Mouse (Mus musculus): ENCODE measurements around the gene Rnf227. TPM values are rescaled to one million over a fixed set of nuclear protein-coding genes. Genes with fewer than 3 reads are reported as not detected.
A peak's percentile ranks its signal among the peaks of the same experiment; 100 is the strongest.

Gene Rnf227
- 25.7 and 30.1 TPM in 2 replicates for polyA plus RNA-seq (2014; fragmentation: Nextera tagmentation; extraction: Ambion mirVana)

- H3K27me3 ChIP-seq (ENCODE audit: control insufficient read depth, insufficient read depth, low read length) = peaks cover 6% of the 10 kb centered on the region
- ATAC-seq (replicated peaks; ENCODE audit: low FRiP score) (peak; percentile 87), DNase-seq (ENCODE audit: low spot score) (peak; percentile 89)
- peak within 1 kb of the TSS; percentile 73 for H3K9ac ChIP-seq (ENCODE audit: low read length)
- H3K4me2 ChIP-seq (ENCODE audit: low read depth, low read length, severe bottlenecking) = peak within 1 kb of the TSS; percentile 86
- no peaks in the 10 kb centered on the region; the same call in 1 of the 2 replicates for H3K4me1 ChIP-seq (replicated peaks; ENCODE audit: control insufficient read depth, insufficient read depth, low read length)
- 1% methylated on average over 92 of the region's 99 CpGs for WGBS
- H3K4me3 ChIP-seq (ENCODE audit: low read depth, low read length) = peak within 1 kb of the TSS; percentile 48
- peaks cover 4% of the 10 kb centered on the region; the same call in 1 of the 2 replicates for H3K36me3 ChIP-seq (ENCODE audit: control insufficient read depth, insufficient read depth, low read length)
- no peaks in the 10 kb centered on the region for H3K9me3 ChIP-seq (ENCODE audit: control insufficient read depth, low read length)
- H3K27ac ChIP-seq (ENCODE audit: low read depth, low read length) = peak within 1 kb of the TSS; percentile 50; the same call in 1 of the 2 replicates
Measured at GRCm38 (mm10) chr11:69340161-69341131, at the start of gene Rnf227. Gene Rnf227, plus strand, starts transcription at chr11:69340461.

GRCm38 (mm10) chr11:69291111-69291510 is 49.1 kb upstream of the Rnf227 start:
- Histone ChIP-seq H3K4me3 (ENCODE audit: low read depth, low read length) (no peak overlapping the region), H3K4me1 (replicated peaks; ENCODE audit: control insufficient read depth, insufficient read depth, low read length) (no peaks in the 10 kb centered on the region), H3K9me3 (ENCODE audit: control insufficient read depth, low read length) (no peaks in the 10 kb centered on the region), H3K36me3 (ENCODE audit: control insufficient read depth, insufficient read depth, low read length) (no peaks in the 10 kb centered on the region), H3K27me3 (ENCODE audit: control insufficient read depth, insufficient read depth, low read length) (no peaks in the 10 kb centered on the region), H3K9ac (ENCODE audit: low read length) (no peak overlapping the region), H3K4me2 (ENCODE audit: low read depth, low read length, severe bottlenecking) (no peak overlapping the region), H3K27ac (ENCODE audit: low read depth, low read length) (no peak overlapping the region)
- 96% methylated on average over 5 of the region's 5 CpGs for WGBS
- ATAC-seq (replicated peaks; ENCODE audit: low FRiP score) (no peak), DNase-seq (ENCODE audit: low spot score) (no peak)

- Histone ChIP-seq H3K27ac (ENCODE audit: low read depth, low read length) (no peak overlapping the region), H3K36me3 (ENCODE audit: control insufficient read depth, insufficient read depth, low read length) (no peaks in the 10 kb centered on the region), H3K4me1 (replicated peaks; ENCODE audit: control insufficient read depth, insufficient read depth, low read length) (no peaks in the 10 kb centered on the region), H3K9me3 (ENCODE audit: control insufficient read depth, low read length) (no peaks in the 10 kb centered on the region), H3K4me2 (ENCODE audit: low read depth, low read length, severe bottlenecking) (no peak overlapping the region), H3K4me3 (ENCODE audit: low read depth, low read length) (no peak overlapping the region), H3K9ac (ENCODE audit: low read length) (no peak overlapping the region), H3K27me3 (ENCODE audit: control insufficient read depth, insufficient read depth, low read length) (no peaks in the 10 kb centered on the region)
- DNase-seq (ENCODE audit: low spot score) = no peak
- ATAC-seq (replicated peaks; ENCODE audit: low FRiP score) = no peak
- 96% methylated on average over 3 of the region's 3 CpGs for WGBS
Measured at GRCm38 (mm10) chr11:69295286-69295685, 45.0 kb upstream of the Rnf227 start.

GRCm38 (mm10) chr11:69297799-69298198 is 42.5 kb upstream of the Rnf227 start:
- Histone ChIP-seq H3K4me3 (ENCODE audit: low read depth, low read length) (no peak overlapping the region), H3K9me3 (ENCODE audit: control insufficient read depth, low read length) (no peaks in the 10 kb centered on the region), H3K9ac (ENCODE audit: low read length) (no peak overlapping the region), H3K27me3 (ENCODE audit: control insufficient read depth, insufficient read depth, low read length) (no peaks in the 10 kb centered on the region), H3K27ac (ENCODE audit: low read depth, low read length) (no peak overlapping the region), H3K4me1 (replicated peaks; ENCODE audit: control insufficient read depth, insufficient read depth, low read length) (no peaks in the 10 kb centered on the region), H3K4me2 (ENCODE audit: low read depth, low read length, severe bottlenecking) (no peak overlapping the region), H3K36me3 (ENCODE audit: control insufficient read depth, insufficient read depth, low read length) (peaks cover 3% of the 10 kb centered on the region; the same call in 1 of the 2 replicates)
- DNase-seq (ENCODE audit: low spot score) (no peak), ATAC-seq (replicated peaks; ENCODE audit: low FRiP score) (no peak)
- WGBS = 91% methylated on average over 2 of the region's 2 CpGs

GRCm38 (mm10) chr11:69298231-69298630 is 42.0 kb upstream of the Rnf227 start:
- Histone ChIP-seq H3K9me3 (ENCODE audit: control insufficient read depth, low read length) (no peaks in the 10 kb centered on the region), H3K27ac (ENCODE audit: low read depth, low read length) (no peak overlapping the region), H3K4me2 (ENCODE audit: low read depth, low read length, severe bottlenecking) (no peak overlapping the region), H3K4me3 (ENCODE audit: low read depth, low read length) (no peak overlapping the region), H3K9ac (ENCODE audit: low read length) (no peak overlapping the region), H3K36me3 (ENCODE audit: control insufficient read depth, insufficient read depth, low read length) (peaks cover 3% of the 10 kb centered on the region; the same call in 1 of the 2 replicates), H3K4me1 (replicated peaks; ENCODE audit: control insufficient read depth, insufficient read depth, low read length) (no peaks in the 10 kb centered on the region), H3K27me3 (ENCODE audit: control insufficient read depth, insufficient read depth, low read length) (no peaks in the 10 kb centered on the region)
- DNase-seq (ENCODE audit: low spot score) = no peak
- WGBS = 68% methylated on average over 7 of the region's 7 CpGs
- no peak for ATAC-seq (replicated peaks; ENCODE audit: low FRiP score)

GRCm38 (mm10) chr11:69302817-69303216 is 37.4 kb upstream of the Rnf227 start:
- no peak overlapping the region for H3K4me3 ChIP-seq (ENCODE audit: low read depth, low read length)
- H3K9ac ChIP-seq (ENCODE audit: low read length) = no peak overlapping the region
- H3K9me3 ChIP-seq (ENCODE audit: control insufficient read depth, low read length) = no peaks in the 10 kb centered on the region
- no peak overlapping the region for H3K27ac ChIP-seq (ENCODE audit: low read depth, low read length)
- ATAC-seq (replicated peaks; ENCODE audit: low FRiP score) (no peak), DNase-seq (ENCODE audit: low spot score) (no peak)
- H3K4me2 ChIP-seq (ENCODE audit: low read depth, low read length, severe bottlenecking) = no peak overlapping the region
- peaks cover 11% of the 10 kb centered on the region for H3K36me3 ChIP-seq (ENCODE audit: control insufficient read depth, insufficient read depth, low read length)
- no peaks in the 10 kb centered on the region for H3K27me3 ChIP-seq (ENCODE audit: control insufficient read depth, insufficient read depth, low read length)
- H3K4me1 ChIP-seq (replicated peaks; ENCODE audit: control insufficient read depth, insufficient read depth, low read length) = no peaks in the 10 kb centered on the region
- 89% methylated on average over 7 of the region's 7 CpGs for WGBS

GRCm38 (mm10) chr11:69305291-69305690 is 35.0 kb upstream of the Rnf227 start:
- Histone ChIP-seq H3K36me3 (ENCODE audit: control insufficient read depth, insufficient read depth, low read length) (peaks cover 17% of the 10 kb centered on the region), H3K9me3 (ENCODE audit: control insufficient read depth, low read length) (no peaks in the 10 kb centered on the region), H3K4me2 (ENCODE audit: low read depth, low read length, severe bottlenecking) (no peak overlapping the region), H3K9ac (ENCODE audit: low read length) (no peak overlapping the region), H3K4me3 (ENCODE audit: low read depth, low read length) (no peak overlapping the region), H3K27ac (ENCODE audit: low read depth, low read length) (no peak overlapping the region), H3K27me3 (ENCODE audit: control insufficient read depth, insufficient read depth, low read length) (no peaks in the 10 kb centered on the region), H3K4me1 (replicated peaks; ENCODE audit: control insufficient read depth, insufficient read depth, low read length) (no peaks in the 10 kb centered on the region)
- peak; percentile 10 for DNase-seq (ENCODE audit: low spot score)
- WGBS = 90% methylated on average over 9 of the region's 9 CpGs
- no peak for ATAC-seq (replicated peaks; ENCODE audit: low FRiP score)

- H3K4me3 ChIP-seq (ENCODE audit: low read depth, low read length) = no peak overlapping the region
- peaks cover 17% of the 10 kb centered on the region for H3K36me3 ChIP-seq (ENCODE audit: control insufficient read depth, insufficient read depth, low read length)
- H3K27me3 ChIP-seq (ENCODE audit: control insufficient read depth, insufficient read depth, low read length) = no peaks in the 10 kb centered on the region
- DNase-seq (ENCODE audit: low spot score) (peak; percentile 36), ATAC-seq (replicated peaks; ENCODE audit: low FRiP score) (no peak)
- H3K9me3 ChIP-seq (ENCODE audit: control insufficient read depth, low read length) = no peaks in the 10 kb centered on the region
- H3K9ac ChIP-seq (ENCODE audit: low read length) = no peak overlapping the region
- 100% methylated on average over 2 of the region's 2 CpGs for WGBS
- no peaks in the 10 kb centered on the region for H3K4me1 ChIP-seq (replicated peaks; ENCODE audit: control insufficient read depth, insufficient read depth, low read length)
- no peak overlapping the region for H3K27ac ChIP-seq (ENCODE audit: low read depth, low read length)
- H3K4me2 ChIP-seq (ENCODE audit: low read depth, low read length, severe bottlenecking) = no peak overlapping the region
Measured at GRCm38 (mm10) chr11:69306039-69306438, 34.2 kb upstream of the Rnf227 start.

Measured in forebrain, embryonic 11.5 days (tissue).